Mouse (Mus musculus): ENCODE data around the gene Lrrc55. TPM values are rescaled to one million over a fixed set of nuclear protein-coding genes. Genes with fewer than 3 reads are reported as not detected.

Lrrc55 gene
- polyA plus RNA-seq, 1 experiment from 2014 or later: 0.12 TPM

DNA sequence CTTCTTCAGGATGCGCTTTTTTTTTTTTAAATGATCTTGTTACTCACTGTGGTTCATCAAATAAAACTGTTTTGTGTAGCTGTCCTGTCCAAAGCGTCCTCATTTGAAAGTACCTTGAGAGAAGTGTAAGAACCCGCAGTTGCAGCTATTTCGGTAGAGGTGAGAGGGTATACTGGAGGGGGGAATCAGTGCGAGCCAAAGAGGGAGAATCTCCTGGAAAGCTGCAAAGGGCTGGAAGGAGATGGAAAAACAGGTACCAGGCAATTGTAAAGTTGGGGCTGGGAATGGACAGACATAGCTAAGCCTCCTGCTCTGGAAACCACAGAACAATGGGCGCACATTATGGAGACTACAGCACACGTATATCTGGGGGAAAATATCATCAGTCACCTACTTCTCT, 57.2 kb downstream of the Lrrc55 start:
- ATAC-seq (ENCODE audit: low read depth) (no peak), DNase-seq (no peak)
- Histone ChIP-seq H3K9me3 (replicated peaks) (no peaks in the 10 kb centered on the region), H3K4me1 (replicated peaks) (peaks cover 17% of the 10 kb centered on the region), H3K36me3 (no peaks in the 10 kb centered on the region), H3K9ac (no peak overlapping the region), H3K27me3 (peaks cover 30% of the 10 kb centered on the region), H3K4me3 (replicated peaks) (no peak overlapping the region), H3K4me2 (no peak overlapping the region), H3K27ac (no peak overlapping the region)
- 48% methylated on average over 7 of the region's 7 CpGs for WGBS (ENCODE audit: insufficient replicate concordance)

DNA sequence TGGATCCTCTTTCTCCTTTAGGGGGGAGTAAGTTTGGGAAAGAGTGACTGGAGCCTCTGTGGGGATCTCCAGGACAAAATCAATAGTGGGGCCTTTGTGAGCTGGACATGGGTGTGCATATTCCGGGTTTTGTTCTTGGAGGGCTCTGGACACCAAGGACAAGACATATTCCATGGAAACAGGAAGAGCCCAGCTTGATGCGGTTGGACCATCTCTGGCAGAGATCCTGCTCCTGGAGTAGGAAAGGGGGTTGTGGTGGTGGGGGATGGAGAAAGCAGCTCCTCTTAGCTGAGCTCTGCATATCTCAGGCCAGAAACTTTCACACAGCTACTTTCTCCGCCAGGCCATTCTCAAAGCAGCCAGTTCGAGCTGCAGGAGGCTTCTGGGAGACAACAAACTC, 57.6 kb downstream of the Lrrc55 start:
- H3K9me3 ChIP-seq (replicated peaks): no peaks in the 10 kb centered on the region
- no peak overlapping the region for H3K4me2 ChIP-seq
- 23% methylated on average over 4 of the region's 4 CpGs for WGBS (ENCODE audit: insufficient replicate concordance)
- peaks cover 30% of the 10 kb centered on the region for H3K27me3 ChIP-seq
- ATAC-seq (ENCODE audit: low read depth) (no peak), DNase-seq (no peak)
- no peak overlapping the region for H3K4me3 ChIP-seq (replicated peaks)
- H3K36me3 ChIP-seq: no peaks in the 10 kb centered on the region
- H3K4me1 ChIP-seq (replicated peaks): peaks cover 17% of the 10 kb centered on the region
- H3K27ac ChIP-seq: no peak overlapping the region
- no peak overlapping the region for H3K9ac ChIP-seq

DNA sequence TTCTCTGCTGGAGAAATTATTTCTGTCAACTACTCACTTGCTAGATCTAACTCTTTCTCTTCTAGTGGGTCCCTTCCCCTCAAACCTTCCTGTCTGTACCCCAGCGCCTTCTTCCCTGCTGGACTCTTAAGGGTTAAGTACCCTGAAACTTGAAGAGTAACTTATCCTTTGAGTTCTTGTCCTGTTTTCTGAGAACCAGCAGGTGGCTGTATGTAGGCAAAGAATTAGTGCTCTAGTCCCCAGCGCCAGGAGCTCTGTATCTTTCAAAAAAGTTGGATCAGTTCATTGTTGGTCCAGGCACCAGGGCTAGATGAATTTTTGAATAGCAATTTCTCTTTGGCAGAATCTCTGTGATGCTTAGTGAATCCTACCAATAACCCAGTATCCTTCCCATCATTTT, 58.9 kb downstream of the Lrrc55 start:
- Histone ChIP-seq H3K36me3 (no peaks in the 10 kb centered on the region), H3K27me3 (peaks cover 37% of the 10 kb centered on the region), H3K4me3 (replicated peaks) (no peak overlapping the region), H3K4me1 (replicated peaks) (peaks cover 17% of the 10 kb centered on the region), H3K27ac (no peak overlapping the region), H3K9ac (no peak overlapping the region), H3K4me2 (no peak overlapping the region), H3K9me3 (replicated peaks) (no peaks in the 10 kb centered on the region)
- WGBS (ENCODE audit: insufficient replicate concordance): 8% methylated on average over 2 of the region's 2 CpGs
- DNase-seq (no peak), ATAC-seq (ENCODE audit: low read depth) (no peak)

DNA sequence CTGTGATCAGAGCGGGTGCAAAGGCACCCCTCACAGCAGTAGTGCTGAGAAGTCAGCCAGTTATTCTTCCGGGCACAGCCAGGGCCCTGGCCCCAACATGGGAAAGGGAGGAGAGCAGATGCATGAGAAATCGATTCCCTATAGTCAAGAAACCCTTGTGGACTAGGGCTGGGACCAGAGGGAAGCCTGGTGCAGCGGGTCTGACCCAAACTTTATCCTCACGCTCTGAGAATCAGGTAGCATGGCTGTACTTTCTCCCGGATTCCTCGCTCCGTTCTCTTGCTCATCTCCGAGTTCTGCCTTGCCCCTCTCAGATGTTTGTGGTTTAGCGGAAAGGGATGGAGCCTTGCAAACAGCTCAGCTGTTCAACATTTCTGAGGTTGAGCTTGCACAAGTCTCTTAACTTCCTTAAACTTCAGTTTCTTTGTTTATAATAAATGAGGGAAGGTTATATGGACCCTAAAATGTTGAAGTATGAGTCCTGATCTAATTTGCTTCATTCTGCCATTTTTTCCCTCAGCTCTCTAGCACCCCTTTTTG, 59.3 kb downstream of the Lrrc55 start:
- H3K4me1 ChIP-seq (replicated peaks): peaks cover 18% of the 10 kb centered on the region
- peaks cover 37% of the 10 kb centered on the region for H3K27me3 ChIP-seq
- H3K4me3 ChIP-seq (replicated peaks): peak overlapping the region; percentile 2; the same call in 1 of the 2 replicates
- 6% methylated on average over 10 of the region's 10 CpGs for WGBS (ENCODE audit: insufficient replicate concordance)
- ATAC-seq (ENCODE audit: low read depth) (no peak), DNase-seq (no peak)
- H3K9ac ChIP-seq: no peak overlapping the region
- no peaks in the 10 kb centered on the region for H3K9me3 ChIP-seq (replicated peaks)
- peak overlapping the region; percentile 19; the same call in 1 of the 2 replicates for H3K4me2 ChIP-seq
- H3K36me3 ChIP-seq: no peaks in the 10 kb centered on the region
- no peak overlapping the region for H3K27ac ChIP-seq

DNA sequence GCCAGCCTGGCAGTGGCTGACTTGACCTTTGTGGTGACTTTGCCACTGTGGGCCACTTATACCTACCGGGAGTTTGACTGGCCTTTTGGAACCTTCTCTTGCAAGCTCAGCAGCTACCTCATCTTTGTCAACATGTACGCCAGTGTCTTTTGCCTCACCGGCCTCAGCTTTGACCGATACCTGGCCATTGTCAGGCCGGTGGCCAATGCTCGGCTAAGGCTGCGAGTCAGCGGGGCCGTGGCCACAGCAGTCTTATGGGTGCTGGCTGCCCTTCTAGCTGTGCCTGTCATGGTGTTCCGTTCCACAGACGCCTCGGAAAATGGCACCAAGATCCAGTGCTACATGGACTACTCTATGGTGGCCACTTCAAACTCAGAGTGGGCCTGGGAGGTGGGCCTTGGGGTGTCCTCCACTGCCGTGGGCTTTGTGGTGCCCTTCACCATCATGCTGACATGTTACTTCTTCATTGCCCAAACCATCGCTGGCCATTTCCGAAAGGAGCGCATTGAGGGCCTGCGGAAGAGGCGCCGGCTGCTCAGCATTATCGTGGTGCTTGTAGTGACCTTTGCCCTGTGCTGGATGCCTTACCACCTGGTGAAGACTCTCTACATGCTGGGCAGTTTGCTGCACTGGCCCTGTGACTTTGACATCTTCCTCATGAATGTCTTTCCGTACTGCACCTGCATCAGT, 60.0 kb downstream of the Lrrc55 start:
- Histone ChIP-seq H3K9ac (no peak overlapping the region), H3K36me3 (no peaks in the 10 kb centered on the region), H3K4me2 (peak overlapping the region; percentile 19; the same call in 1 of the 2 replicates), H3K27me3 (peaks cover 37% of the 10 kb centered on the region), H3K4me3 (replicated peaks) (0 out of 2 replicates have a peak overlapping the region, but pooled peaks have one; percentile 2), H3K27ac (no peak overlapping the region), H3K4me1 (replicated peaks) (peaks cover 25% of the 10 kb centered on the region), H3K9me3 (replicated peaks) (no peaks in the 10 kb centered on the region)
- DNase-seq: no peak
- no peak for ATAC-seq (ENCODE audit: low read depth)
- WGBS (ENCODE audit: insufficient replicate concordance): 57% methylated on average over 21 of the region's 21 CpGs

DNA sequence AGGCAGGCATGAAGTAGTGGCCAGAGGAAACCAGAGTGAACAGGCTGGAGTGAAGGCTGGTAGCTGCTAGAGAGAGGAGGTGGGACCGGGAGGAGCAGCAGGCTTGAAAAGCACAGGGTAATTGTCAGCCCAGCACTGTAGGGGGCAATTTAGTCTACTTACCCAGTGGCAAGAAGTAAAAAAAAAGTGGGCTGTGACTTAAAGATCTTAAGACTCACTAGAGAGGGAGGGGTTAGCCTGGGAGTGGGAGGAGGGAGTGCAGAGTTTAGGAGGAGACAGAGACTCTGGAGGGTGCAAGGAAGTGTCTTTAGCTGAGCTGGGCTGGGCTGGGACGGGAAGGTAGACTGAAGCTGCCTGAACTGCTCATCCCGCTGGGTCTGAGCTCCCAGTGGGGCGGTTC, 60.9 kb downstream of the Lrrc55 start, which contains the start of gene Aplnr:
Gene Aplnr, plus strand, starts transcription at position 137 of the 400 bp plus-strand sequence.
- Histone ChIP-seq H3K4me1 (replicated peaks) (peaks cover 34% of the 10 kb centered on the region), H3K4me2 (no peak within 1 kb of the TSS), H3K9ac (no peak within 1 kb of the TSS), H3K36me3 (no peaks in the 10 kb centered on the region), H3K27ac (no peak within 1 kb of the TSS), H3K27me3 (peaks cover 37% of the 10 kb centered on the region), H3K4me3 (replicated peaks) (no peak within 1 kb of the TSS), H3K9me3 (replicated peaks) (no peaks in the 10 kb centered on the region)
- 12% methylated on average over 4 of the region's 4 CpGs for WGBS (ENCODE audit: insufficient replicate concordance)
- ATAC-seq (ENCODE audit: low read depth) (no peak), DNase-seq (no peak)

DNA sequence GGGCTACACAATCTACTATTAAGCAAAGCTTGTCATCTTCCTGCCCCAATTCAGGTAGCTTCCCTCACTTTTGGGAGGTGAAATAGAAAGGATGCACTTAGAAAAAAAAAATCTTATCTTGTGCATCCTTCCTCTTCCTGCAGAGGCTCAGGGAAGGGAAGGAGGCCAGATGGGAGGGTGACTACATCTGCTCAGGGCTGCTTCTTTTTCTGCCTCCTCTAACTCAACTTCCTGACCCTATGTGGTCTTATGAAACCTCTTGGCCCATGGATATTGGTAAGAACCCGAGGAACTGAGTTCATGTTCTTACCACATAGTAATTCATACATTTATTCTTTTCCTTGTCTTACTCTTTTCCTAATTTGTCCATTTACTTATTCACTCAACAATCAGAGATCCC, 61.9 kb downstream of the Lrrc55 start:
- peaks cover 36% of the 10 kb centered on the region for H3K4me1 ChIP-seq (replicated peaks)
- no peak overlapping the region for H3K9ac ChIP-seq
- 9% methylated on average over 1 of the region's 1 CpGs for WGBS (ENCODE audit: insufficient replicate concordance)
- no peak overlapping the region for H3K4me3 ChIP-seq (replicated peaks)
- H3K9me3 ChIP-seq (replicated peaks): no peaks in the 10 kb centered on the region
- H3K27ac ChIP-seq: no peak overlapping the region
- no peak for DNase-seq
- no peaks in the 10 kb centered on the region for H3K36me3 ChIP-seq
- H3K27me3 ChIP-seq: peaks cover 37% of the 10 kb centered on the region
- H3K4me2 ChIP-seq: no peak overlapping the region
- no peak for ATAC-seq (ENCODE audit: low read depth)

DNA sequence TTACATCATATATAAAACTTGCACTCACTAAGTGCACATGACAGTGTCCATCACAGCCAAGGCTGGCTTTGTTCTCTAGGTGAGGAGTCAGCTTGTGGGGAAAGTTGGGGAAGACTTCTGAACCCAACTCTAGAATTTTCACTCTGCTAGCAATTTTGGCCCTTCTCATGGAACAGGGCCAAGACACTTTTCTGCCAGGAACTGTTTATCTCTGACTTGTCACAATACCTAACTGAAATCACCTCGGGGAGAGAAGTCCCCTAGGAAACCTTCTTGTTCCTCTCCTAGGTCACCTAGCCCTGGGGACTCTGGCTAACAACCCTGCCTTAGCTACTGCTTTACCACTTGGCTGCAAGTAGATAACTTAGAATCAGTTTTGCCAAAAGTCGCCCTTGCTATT, 64.8 kb downstream of the Lrrc55 start:
- H3K27me3 ChIP-seq: peaks cover 22% of the 10 kb centered on the region
- 24% methylated on average over 2 of the region's 2 CpGs for WGBS (ENCODE audit: insufficient replicate concordance)
- H3K4me3 ChIP-seq (replicated peaks): no peak overlapping the region
- ATAC-seq (ENCODE audit: low read depth) (no peak), DNase-seq (no peak)
- no peak overlapping the region for H3K9ac ChIP-seq
- no peak overlapping the region for H3K27ac ChIP-seq
- H3K36me3 ChIP-seq: no peaks in the 10 kb centered on the region
- H3K4me1 ChIP-seq (replicated peaks): peaks cover 29% of the 10 kb centered on the region
- no peak overlapping the region for H3K4me2 ChIP-seq
- no peaks in the 10 kb centered on the region for H3K9me3 ChIP-seq (replicated peaks)

DNA sequence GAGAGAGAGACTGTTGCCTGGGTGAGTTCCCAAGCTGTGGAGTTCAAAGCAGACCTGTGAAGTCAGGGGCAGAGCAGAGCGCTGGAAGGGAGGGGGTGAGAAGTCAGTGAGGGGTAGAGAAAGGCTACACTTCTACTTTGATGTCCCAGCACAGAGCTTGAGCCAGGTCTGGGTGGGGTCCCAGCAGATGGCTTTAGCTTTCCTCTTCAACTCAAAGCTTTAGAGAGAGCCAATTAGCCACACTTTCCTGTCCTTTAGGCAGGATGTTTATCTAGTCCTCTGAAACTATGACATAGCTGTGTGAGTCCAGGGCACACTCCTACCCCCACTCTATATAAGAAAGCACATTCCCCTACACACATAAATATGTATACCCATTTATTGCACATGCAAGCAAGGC, 65.3 kb downstream of the Lrrc55 start:
- Histone ChIP-seq H3K36me3 (no peaks in the 10 kb centered on the region), H3K27ac (no peak overlapping the region), H3K9me3 (replicated peaks) (no peaks in the 10 kb centered on the region), H3K4me3 (replicated peaks) (no peak overlapping the region), H3K27me3 (peaks cover 17% of the 10 kb centered on the region), H3K9ac (no peak overlapping the region), H3K4me1 (replicated peaks) (peaks cover 29% of the 10 kb centered on the region), H3K4me2 (no peak overlapping the region)
- ATAC-seq (ENCODE audit: low read depth) (no peak), DNase-seq (no peak)
- WGBS (ENCODE audit: insufficient replicate concordance): 15% methylated on average over 1 of the region's 1 CpGs

DNA sequence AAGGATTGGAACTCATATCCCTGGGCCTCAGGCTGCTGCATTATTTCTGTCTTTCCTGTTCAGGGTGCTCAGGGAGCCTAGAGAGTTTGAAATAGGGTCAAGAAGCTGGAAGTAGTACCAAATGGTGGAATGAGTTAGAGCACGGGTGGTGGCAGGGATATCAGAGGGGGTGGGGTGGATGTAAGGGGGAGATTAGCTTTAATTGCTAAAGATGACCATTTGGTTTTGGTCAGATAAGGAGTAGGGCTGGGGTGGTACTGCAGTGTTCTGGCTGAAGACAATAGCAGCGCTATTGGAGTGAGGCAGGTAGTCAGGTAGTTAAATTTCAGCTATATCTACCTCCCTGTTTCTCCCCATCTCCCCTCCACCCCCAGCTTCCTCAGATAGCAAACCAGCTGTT, 65.8 kb downstream of the Lrrc55 start:
- H3K36me3 ChIP-seq: no peaks in the 10 kb centered on the region
- H3K9me3 ChIP-seq (replicated peaks): no peaks in the 10 kb centered on the region
- H3K9ac ChIP-seq: no peak overlapping the region
- peak; percentile 82 for ATAC-seq (ENCODE audit: low read depth)
- peaks cover 12% of the 10 kb centered on the region; the same call in 1 of the 2 replicates for H3K27me3 ChIP-seq
- no peak overlapping the region for H3K4me3 ChIP-seq (replicated peaks)
- WGBS (ENCODE audit: insufficient replicate concordance): 8% methylated on average over 2 of the region's 2 CpGs
- no peak for DNase-seq
- peak overlapping the region; percentile 29; the same call in 1 of the 2 replicates for H3K27ac ChIP-seq
- H3K4me1 ChIP-seq (replicated peaks): peaks cover 29% of the 10 kb centered on the region
- H3K4me2 ChIP-seq: peak overlapping the region; percentile 23

DNA sequence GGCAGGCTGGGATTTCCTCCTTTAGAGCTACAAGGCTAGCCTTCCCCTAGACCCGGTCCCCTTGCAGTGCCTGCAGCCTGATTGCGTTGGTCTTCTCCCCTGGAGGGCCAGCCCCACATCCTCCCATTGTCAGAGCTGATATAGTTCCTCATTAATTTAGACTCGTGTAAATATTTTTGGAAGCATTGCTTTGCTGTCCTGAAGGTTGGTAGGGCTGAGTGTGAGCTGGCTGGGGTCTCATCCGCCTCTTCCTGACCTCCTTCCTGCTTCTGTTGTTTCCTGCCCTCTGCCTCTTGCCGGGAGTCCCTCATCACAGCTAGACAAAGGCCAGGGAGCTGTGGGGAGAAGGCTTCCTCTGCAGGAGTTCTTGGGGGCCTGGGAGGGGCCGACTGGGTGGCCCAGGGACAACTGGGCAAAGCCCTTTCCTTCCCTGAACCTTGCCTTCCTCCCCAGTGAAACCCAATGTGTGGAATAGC, 67.5 kb downstream of the Lrrc55 start:
- DNase-seq (no peak), ATAC-seq (ENCODE audit: low read depth) (peak; percentile 54)
- Histone ChIP-seq H3K9me3 (replicated peaks) (no peaks in the 10 kb centered on the region), H3K27ac (no peak overlapping the region), H3K36me3 (no peaks in the 10 kb centered on the region), H3K9ac (no peak overlapping the region), H3K4me2 (no peak overlapping the region), H3K4me1 (replicated peaks) (peaks cover 29% of the 10 kb centered on the region), H3K4me3 (replicated peaks) (no peak overlapping the region), H3K27me3 (0 out of 2 replicates have a peak, but pooled peaks cover 7% of the 10 kb centered on the region)
- WGBS (ENCODE audit: insufficient replicate concordance): 15% methylated on average over 6 of the region's 6 CpGs

All from liver, embryonic 13.5 days (tissue).